Mouse (Mus musculus): ENCODE results near the gene Pafah1b2. TPM values are rescaled to one million over a fixed set of nuclear protein-coding genes. Genes with fewer than 3 reads are reported as not detected.

Pafah1b2 gene
- polyA plus RNA-seq (2015; fragmentation: Nextera tagmentation; extraction: Ambion mirVana), result 201 and 218 TPM in 2 replicates

DNA sequence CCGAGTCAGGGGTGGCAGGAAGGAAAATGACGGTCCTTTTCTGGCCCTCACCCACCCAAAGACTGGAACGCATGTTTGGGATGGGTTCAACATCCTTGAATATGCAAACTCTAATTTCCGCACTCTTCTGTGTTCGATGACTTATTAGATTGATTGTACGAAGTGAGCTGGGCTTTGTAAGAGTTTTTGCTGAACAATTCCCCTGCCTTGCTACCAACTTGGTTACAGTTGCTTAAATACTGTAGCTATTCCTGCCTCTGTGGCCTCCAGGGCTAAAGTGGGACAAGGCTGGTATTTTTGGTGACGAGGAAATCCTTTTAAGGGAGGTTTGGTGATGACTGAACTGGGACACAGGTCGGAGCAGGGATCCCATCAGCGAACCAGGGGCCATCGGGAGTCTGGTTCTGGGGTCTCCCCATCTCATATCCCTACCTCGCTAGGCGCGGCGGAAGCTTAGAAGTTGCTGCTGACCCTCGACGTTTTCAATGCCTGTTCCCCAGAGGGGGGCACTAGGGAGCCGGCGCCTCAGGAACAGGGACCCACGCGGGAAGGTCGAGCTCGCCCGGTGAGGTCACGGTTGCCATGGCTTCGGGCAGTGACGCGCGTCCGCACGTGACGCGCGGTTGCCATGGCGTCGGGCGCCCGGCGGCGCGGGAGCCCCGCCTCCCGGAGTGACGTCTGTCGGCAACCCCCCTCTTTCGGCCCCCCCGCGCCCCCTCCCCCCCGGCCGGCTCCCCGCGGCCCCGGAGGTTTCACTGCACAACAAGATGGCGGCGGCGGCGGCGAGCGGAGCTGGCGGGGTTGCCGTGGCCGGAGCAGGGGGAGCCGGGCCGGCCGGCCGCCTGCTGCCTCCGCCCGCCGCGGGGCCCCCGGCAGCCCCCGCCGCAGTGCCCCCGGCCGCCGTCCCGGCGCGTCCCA is at the start of gene Pafah1b2, which contains the start of gene Sik3:
Pafah1b2 (minus strand) TSS at position 600 of the 918 bp plus-strand sequence.
Sik3 (plus strand) TSS at position 730 of the 918 bp plus-strand sequence.
- peak within 1 kb of the TSS; percentile 97 for H3K9ac ChIP-seq
- peak within 1 kb of the TSS; percentile 83 for H3K27ac ChIP-seq
- no peaks in the 10 kb centered on the region for H3K36me3 ChIP-seq
- no peaks in the 10 kb centered on the region for H3K27me3 ChIP-seq
- ATAC-seq (ENCODE audit: low FRiP score, low read depth), result peak; percentile 84
- H3K4me2 ChIP-seq (replicated peaks), result peak within 1 kb of the TSS; percentile 86
- 3% methylated on average over 42 of the region's 78 CpGs for WGBS
- H3K4me3 ChIP-seq, result peak within 1 kb of the TSS; percentile 96
- H3K4me1 ChIP-seq, result peaks cover 41% of the 10 kb centered on the region
- H3K9me3 ChIP-seq, result no peaks in the 10 kb centered on the region

DNA sequence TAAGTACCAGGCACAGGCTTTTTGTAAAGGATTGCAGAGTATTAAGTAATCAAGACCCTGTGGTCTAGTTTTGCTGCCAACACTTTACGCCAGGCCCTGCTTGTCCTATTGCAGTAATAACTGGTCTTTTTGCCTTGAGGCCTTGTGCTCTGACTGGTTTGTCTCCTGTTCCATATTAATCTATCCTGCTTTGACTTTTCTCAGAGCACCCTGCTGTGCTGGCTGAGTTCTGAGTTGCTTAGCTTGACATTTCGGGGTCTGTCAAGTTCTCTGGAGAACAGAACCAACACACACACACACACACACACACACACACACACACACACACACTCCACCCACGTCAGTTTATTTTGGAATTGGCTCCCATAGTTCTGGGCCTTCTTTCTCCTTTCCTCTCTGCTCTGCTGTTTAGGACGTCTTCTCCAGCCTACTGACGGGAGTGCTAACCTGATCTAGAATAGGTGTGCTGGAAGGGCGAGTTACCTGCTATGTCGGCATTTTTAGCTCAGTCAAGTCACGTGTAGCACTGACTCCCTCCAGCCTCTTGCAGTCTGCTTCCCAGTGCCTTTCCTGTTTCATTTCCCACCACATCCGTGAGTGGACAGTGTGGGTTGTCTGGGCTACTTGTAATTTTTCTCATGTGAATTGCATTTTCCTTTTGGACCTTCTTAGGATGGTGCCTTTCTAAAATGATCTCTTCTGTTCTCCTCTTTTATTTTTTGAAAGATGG is 49.4 kb upstream of the Pafah1b2 start:
- ATAC-seq (ENCODE audit: low FRiP score, low read depth), result no peak
- H3K4me1 ChIP-seq, result peaks cover 13% of the 10 kb centered on the region
- no peaks in the 10 kb centered on the region for H3K9me3 ChIP-seq
- no peak overlapping the region for H3K4me3 ChIP-seq
- no peak overlapping the region for H3K9ac ChIP-seq
- H3K4me2 ChIP-seq (replicated peaks), result no peak overlapping the region
- no peaks in the 10 kb centered on the region for H3K36me3 ChIP-seq
- no peaks in the 10 kb centered on the region for H3K27me3 ChIP-seq
- H3K27ac ChIP-seq, result no peak overlapping the region
- WGBS, result 64% methylated on average over 9 of the region's 9 CpGs

DNA sequence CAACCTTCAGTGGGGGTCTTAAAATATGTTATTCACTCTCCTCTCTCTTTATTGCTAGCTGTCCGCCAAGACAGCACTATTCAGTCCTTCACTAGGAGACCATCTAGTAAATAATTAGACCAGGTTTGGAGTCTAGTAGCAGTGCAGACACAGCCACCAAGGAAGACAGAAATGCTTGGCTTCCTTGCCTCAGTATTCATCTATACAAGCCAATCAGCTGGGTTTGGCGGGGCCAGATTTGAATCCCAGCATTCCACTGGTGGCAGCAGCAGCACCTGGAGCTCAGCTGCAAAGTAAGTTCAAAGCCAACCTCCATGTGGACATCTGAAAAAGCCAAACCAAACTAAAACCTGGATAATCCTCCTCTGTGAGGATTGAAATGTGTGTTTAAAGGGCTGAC is 47.8 kb upstream of the Pafah1b2 start:
- H3K27me3 ChIP-seq, result no peaks in the 10 kb centered on the region
- H3K4me3 ChIP-seq, result no peak overlapping the region
- H3K27ac ChIP-seq, result no peak overlapping the region
- H3K9me3 ChIP-seq, result no peaks in the 10 kb centered on the region
- no peaks in the 10 kb centered on the region for H3K36me3 ChIP-seq
- no peak for ATAC-seq (ENCODE audit: low FRiP score, low read depth)
- H3K9ac ChIP-seq, result no peak overlapping the region
- peaks cover 19% of the 10 kb centered on the region for H3K4me1 ChIP-seq
- 79% methylated on average over 2 of the region's 2 CpGs for WGBS
- H3K4me2 ChIP-seq (replicated peaks), result no peak overlapping the region

DNA sequence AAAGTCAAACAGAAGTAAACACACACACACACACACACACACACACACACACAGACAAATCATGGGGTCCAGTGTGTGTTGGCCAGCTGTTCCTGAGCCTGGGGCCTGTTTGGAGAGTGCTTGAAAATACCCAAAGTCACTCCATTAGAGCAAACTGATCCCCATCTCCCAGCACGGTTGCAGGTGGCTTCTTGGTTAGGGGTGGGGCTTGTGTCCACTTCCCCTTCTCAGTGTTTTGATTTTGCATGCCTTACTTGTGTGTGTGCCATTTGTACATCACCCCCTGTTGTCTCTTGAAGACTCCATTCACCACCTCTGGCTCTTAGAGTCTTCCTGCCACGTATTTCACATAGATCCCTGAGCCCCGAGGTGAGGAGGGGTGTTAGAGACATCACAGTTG is 45.6 kb upstream of the Pafah1b2 start:
- WGBS, result 87% methylated on average over 3 of the region's 3 CpGs
- Histone ChIP-seq H3K9me3 (no peaks in the 10 kb centered on the region), H3K27ac (no peak overlapping the region), H3K36me3 (no peaks in the 10 kb centered on the region), H3K27me3 (no peaks in the 10 kb centered on the region), H3K4me1 (peaks cover 26% of the 10 kb centered on the region), H3K4me3 (no peak overlapping the region), H3K4me2 (replicated peaks) (no peak overlapping the region), H3K9ac (no peak overlapping the region)
- ATAC-seq (ENCODE audit: low FRiP score, low read depth), result no peak

DNA sequence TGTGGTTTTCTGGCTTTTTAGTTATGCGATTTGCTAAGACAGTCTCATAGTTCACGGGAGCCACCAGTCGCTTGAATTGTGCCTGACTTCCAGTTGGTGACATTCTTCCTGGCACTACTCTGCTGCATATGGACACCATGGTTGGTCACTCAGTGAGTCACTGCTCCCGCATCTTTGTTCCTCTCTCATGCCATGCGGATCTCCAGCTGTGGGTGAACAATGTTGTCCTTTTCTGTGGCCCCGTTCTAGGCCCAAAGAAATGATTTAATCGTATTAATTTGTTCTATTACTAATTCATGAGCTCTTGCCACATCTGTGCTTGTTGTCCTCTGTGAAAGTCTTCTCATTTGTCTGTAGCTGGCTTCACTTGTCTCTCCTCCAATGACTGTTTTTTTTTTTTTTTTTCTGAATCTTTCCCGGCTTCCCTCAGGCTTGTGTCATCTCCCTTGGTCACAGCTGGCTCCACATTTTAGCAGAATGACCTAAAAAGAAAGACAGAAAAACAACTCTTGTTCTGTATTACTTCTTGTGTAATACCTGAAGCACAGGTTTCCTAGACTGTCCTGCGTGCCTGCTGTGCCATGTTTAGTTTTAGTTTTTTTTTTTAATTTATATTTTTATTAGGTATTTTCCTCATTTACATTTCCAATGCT is 40.6 kb upstream of the Pafah1b2 start:
- Histone ChIP-seq H3K9ac (no peak overlapping the region), H3K27me3 (no peaks in the 10 kb centered on the region), H3K27ac (no peak overlapping the region), H3K4me1 (peaks cover 32% of the 10 kb centered on the region), H3K4me2 (replicated peaks) (no peak overlapping the region), H3K4me3 (no peak overlapping the region), H3K36me3 (no peaks in the 10 kb centered on the region), H3K9me3 (no peaks in the 10 kb centered on the region)
- no peak for ATAC-seq (ENCODE audit: low FRiP score, low read depth)
- 91% methylated on average over 9 of the region's 9 CpGs for WGBS

DNA sequence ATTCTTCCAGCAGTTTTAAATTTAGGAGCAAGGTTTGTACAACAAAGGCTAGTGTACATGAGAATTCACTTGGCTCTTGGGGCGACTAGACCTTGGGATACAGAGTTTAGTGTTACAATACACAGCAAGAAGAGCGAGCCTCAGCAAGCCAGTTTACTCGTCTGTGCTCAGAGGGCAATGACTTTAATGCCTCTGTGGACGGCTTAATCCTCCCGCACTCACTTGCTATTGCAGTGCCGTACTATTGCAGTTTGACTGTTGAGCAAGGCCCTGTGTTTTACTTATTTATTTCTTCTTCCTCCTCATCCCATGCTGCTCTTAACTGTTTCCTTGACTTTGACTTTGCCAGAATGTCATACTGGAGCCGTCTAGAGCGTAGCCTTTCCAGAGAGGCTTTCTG is 37.7 kb upstream of the Pafah1b2 start:
- Histone ChIP-seq H3K9ac (no peak overlapping the region), H3K36me3 (no peaks in the 10 kb centered on the region), H3K9me3 (no peaks in the 10 kb centered on the region), H3K4me2 (replicated peaks) (no peak overlapping the region), H3K27ac (no peak overlapping the region), H3K4me3 (no peak overlapping the region), H3K27me3 (no peaks in the 10 kb centered on the region), H3K4me1 (peaks cover 23% of the 10 kb centered on the region)
- WGBS, result 65% methylated on average over 8 of the region's 8 CpGs
- ATAC-seq (ENCODE audit: low FRiP score, low read depth), result no peak

DNA sequence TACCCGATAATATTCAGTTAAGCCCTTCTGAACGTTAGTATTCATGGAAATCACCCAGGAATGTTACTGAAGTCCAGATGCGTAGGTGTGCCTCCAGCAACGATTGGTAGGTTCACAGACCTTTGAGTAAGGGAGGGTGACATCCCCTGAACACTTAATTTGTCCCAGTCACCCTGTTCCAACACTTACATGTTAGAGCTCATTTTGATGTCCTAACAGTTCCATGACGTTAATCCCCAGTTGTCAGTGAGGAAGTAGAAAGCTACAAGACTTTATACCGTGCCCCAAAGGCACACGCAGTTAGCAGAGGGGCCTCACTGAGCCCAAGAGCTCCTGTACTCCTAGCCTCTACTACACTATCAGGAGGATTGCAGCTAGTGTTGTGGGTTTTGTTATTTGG is 37.0 kb upstream of the Pafah1b2 start:
- Histone ChIP-seq H3K9ac (no peak overlapping the region), H3K9me3 (no peaks in the 10 kb centered on the region), H3K4me2 (replicated peaks) (no peak overlapping the region), H3K36me3 (no peaks in the 10 kb centered on the region), H3K4me3 (no peak overlapping the region), H3K27ac (no peak overlapping the region), H3K4me1 (peaks cover 21% of the 10 kb centered on the region), H3K27me3 (no peaks in the 10 kb centered on the region)
- WGBS, result 50% methylated on average over 7 of the region's 7 CpGs
- no peak for ATAC-seq (ENCODE audit: low FRiP score, low read depth)

DNA sequence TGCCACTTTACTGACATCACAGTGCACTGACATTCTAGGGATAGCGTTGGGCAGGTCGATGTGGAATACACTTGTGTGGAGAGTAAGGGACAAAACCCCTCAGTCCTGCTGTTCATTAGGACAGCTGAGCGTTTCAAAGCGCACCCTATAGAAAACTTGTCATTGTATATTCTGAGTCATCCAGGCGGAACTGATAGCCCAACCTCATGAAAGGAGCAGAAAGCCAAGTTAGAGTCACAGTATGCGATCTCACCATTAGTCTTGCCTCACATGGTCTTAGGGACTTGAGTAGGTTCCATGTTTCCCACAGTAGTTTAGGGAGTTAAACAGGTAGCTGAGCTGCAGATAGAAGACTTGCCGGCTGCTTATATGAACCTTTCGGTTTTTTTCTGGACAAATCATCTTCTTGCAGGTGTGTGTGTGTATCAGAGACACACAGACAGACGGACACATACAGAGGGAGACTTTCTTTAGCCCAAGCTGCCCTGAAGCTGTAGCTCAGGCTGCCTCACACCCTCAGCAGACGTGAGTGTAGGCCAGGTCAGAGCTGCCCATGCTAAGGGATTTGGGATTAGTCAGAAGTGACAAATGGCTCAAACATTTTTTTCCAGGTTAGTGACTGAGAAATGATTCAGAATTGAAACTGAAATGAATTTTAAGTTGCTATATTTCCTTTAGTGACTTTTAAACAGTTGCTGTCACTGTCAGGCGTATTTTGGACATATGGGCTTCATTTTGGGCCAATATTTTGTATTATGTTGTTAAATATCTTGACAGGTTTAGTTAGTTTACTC is 34.4 kb upstream of the Pafah1b2 start:
- H3K4me3 ChIP-seq, result no peak overlapping the region
- H3K36me3 ChIP-seq, result no peaks in the 10 kb centered on the region
- no peak for ATAC-seq (ENCODE audit: low FRiP score, low read depth)
- no peak overlapping the region for H3K27ac ChIP-seq
- H3K9ac ChIP-seq, result no peak overlapping the region
- no peaks in the 10 kb centered on the region for H3K9me3 ChIP-seq
- no peaks in the 10 kb centered on the region for H3K27me3 ChIP-seq
- H3K4me1 ChIP-seq, result peaks cover 16% of the 10 kb centered on the region
- no peak overlapping the region for H3K4me2 ChIP-seq (replicated peaks)
- 87% methylated on average over 11 of the region's 11 CpGs for WGBS

DNA sequence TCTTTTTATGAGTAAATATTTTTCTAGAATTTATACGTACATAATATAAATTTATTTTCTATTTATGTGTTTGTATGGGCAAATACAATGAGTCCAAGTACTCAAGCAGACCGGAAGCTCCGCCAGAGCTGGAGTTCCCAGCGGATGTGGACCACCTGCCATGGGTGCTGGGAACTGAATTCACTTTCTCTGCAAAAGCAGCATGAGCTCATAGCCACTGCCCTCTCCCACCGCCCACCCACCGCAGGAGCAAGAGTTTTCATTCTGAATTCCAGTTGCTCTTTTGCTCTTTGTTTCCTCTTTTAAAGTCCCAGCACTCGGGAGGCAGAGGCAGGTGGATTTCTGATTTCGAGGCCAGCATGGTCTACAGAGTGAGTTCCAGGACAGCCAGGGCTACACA is 31.1 kb upstream of the Pafah1b2 start:
- Histone ChIP-seq H3K9me3 (no peaks in the 10 kb centered on the region), H3K27ac (no peak overlapping the region), H3K36me3 (peaks cover 7% of the 10 kb centered on the region; the same call in 1 of the 2 replicates), H3K4me3 (no peak overlapping the region), H3K27me3 (no peaks in the 10 kb centered on the region), H3K4me2 (replicated peaks) (no peak overlapping the region), H3K4me1 (peaks cover 4% of the 10 kb centered on the region), H3K9ac (no peak overlapping the region)
- 92% methylated on average over 8 of the region's 8 CpGs for WGBS
- ATAC-seq (ENCODE audit: low FRiP score, low read depth), result no peak

DNA sequence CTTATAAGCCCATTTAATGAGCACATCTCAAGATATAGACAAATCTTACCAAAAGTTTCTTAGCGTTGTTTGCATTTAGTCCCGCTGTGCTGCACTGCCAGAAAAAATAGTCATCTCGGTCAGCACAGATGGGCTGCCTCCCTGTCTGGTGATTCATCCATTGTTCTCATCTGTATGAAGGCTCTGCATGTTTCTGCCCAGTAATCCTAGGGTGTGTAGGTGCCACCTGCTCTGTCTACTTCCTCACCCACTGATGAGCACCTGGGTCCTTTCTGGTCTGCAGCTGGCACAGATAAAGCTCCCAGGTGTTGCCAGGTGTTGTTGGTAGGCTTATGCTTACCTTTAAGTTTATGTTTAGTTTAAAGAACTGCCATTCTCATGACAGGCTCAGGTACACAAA is 29.9 kb upstream of the Pafah1b2 start:
- Histone ChIP-seq H3K4me3 (no peak overlapping the region), H3K36me3 (peaks cover 7% of the 10 kb centered on the region; the same call in 1 of the 2 replicates), H3K4me2 (replicated peaks) (no peak overlapping the region), H3K27ac (no peak overlapping the region), H3K9me3 (no peaks in the 10 kb centered on the region), H3K27me3 (no peaks in the 10 kb centered on the region), H3K4me1 (no peaks in the 10 kb centered on the region), H3K9ac (no peak overlapping the region)
- whole genome bisulfite sequencing, result 93% methylated on average over 3 of the region's 3 CpGs
- ATAC-seq (ENCODE audit: low FRiP score, low read depth), result no peak

DNA sequence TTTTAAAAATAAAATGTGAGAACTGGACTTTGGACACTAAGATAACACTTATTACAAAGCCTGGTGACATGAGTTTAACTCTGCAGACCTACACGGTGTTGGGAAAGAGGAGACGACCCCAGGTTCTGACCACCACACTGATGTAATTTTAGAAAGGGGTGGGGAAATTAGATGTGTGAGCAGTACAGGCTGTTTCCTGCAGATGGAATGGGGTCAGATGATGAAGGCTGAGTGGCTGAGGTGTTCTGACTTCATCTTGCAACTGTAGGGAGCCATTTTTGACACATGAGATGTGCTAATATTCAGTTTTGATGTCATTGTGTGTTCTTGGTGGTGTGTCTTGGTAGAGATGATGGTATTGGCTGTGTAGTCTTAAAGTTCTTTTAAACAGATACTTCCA is 28.7 kb upstream of the Pafah1b2 start:
- H3K4me3 ChIP-seq, result no peak overlapping the region
- H3K4me1 ChIP-seq, result no peaks in the 10 kb centered on the region
- no peak overlapping the region for H3K27ac ChIP-seq
- H3K9ac ChIP-seq, result no peak overlapping the region
- WGBS, result 75% methylated on average over 2 of the region's 2 CpGs
- H3K9me3 ChIP-seq, result no peaks in the 10 kb centered on the region
- no peak for ATAC-seq (ENCODE audit: low FRiP score, low read depth)
- H3K4me2 ChIP-seq (replicated peaks), result no peak overlapping the region
- H3K36me3 ChIP-seq, result peaks cover 7% of the 10 kb centered on the region; the same call in 1 of the 2 replicates
- no peaks in the 10 kb centered on the region for H3K27me3 ChIP-seq

All from limb, embryonic 13.5 days (tissue).